Mouse (Mus musculus): ENCODE results near the gene Kcnt2.

The Kcnt2 gene

GRCm38 (mm10) chr1:140659607-140660340 lies 413.8 kb downstream of the Kcnt2 start:
- no peak for DNase-seq (ENCODE audit: low read depth, low spot score)
- Histone ChIP-seq H3K27me3 (ENCODE audit: control insufficient read depth, insufficient read depth, low read length, poor library complexity, severe bottlenecking) (no peaks in the 10 kb centered on the region), H3K36me3 (ENCODE audit: control insufficient read depth, insufficient read depth, low read length, poor library complexity, severe bottlenecking) (no peaks in the 10 kb centered on the region)

- H3K36me3 ChIP-seq (ENCODE audit: control insufficient read depth, insufficient read depth, low read length, poor library complexity, severe bottlenecking) = no peaks in the 10 kb centered on the region
- no peak for DNase-seq (ENCODE audit: low read depth, low spot score)
- H3K27me3 ChIP-seq (ENCODE audit: control insufficient read depth, insufficient read depth, low read length, poor library complexity, severe bottlenecking) = no peaks in the 10 kb centered on the region
These were observed 414.9 kb downstream of the Kcnt2 start for GRCm38 (mm10) chr1:140660751-140661403.

- Histone ChIP-seq H3K27me3 (ENCODE audit: control insufficient read depth, insufficient read depth, low read length, poor library complexity, severe bottlenecking) (no peaks in the 10 kb centered on the region), H3K36me3 (ENCODE audit: control insufficient read depth, insufficient read depth, low read length, poor library complexity, severe bottlenecking) (no peaks in the 10 kb centered on the region)
- no peak for DNase-seq (ENCODE audit: low read depth, low spot score)
These were observed 415.4 kb downstream of the Kcnt2 start for GRCm38 (mm10) chr1:140661404-140661787.
